Mouse (Mus musculus) embryonic facial prominence, embryonic 12.5 days (tissue): ENCODE measurements around the gene Dock2. TPM values are rescaled to one million over a fixed set of nuclear protein-coding genes. Genes with fewer than 3 reads are reported as not detected.

Source experiments
- ATAC-seq: fragments of 200-750 bp; cut with Nextera tagmentation; 2 replicates; pipeline ENCODE4 v1.8.0; 2017; ENCODE audit not compliant: insufficient number of reproducible peaks, insufficient read depth, low FRiP score, low TSS enrichment
- H3K27ac ChIP-seq: fragments of 300-500 bp; sonication (generic); 2 replicates; pipeline ENCODE4 v1.5.1; 2016; ENCODE audit warnings: mild to moderate bottlenecking
- H3K27me3 ChIP-seq: fragments of 300-500 bp; sonication (generic); 2 replicates; pipeline ENCODE4 v1.6.1; 2016; ENCODE audit warnings: mild to moderate bottlenecking, moderate library complexity
- H3K36me3 ChIP-seq: fragments of 300-500 bp; sonication (generic); 2 replicates; pipeline ENCODE4 v1.6.1; 2016; ENCODE audit warnings: mild to moderate bottlenecking
- H3K4me1 ChIP-seq: fragments of 300-500 bp; sonication (generic); 2 replicates; pipeline ENCODE4 v1.6.1; 2016
- H3K4me2 ChIP-seq: fragments of 300-500 bp; sonication (generic); replicated peaks from 2 replicates; pipeline ENCODE4 v1.6.1; 2016; ENCODE audit warnings: mild to moderate bottlenecking, moderate library complexity
- H3K4me3 ChIP-seq: fragments of 300-500 bp; sonication (generic); 2 replicates; pipeline ENCODE4 v1.5.1; 2016; ENCODE audit warnings: mild to moderate bottlenecking
- H3K9ac ChIP-seq: fragments of 300-500 bp; sonication (generic); 2 replicates; pipeline ENCODE4 v1.6.1; 2016; ENCODE audit warnings: mild to moderate bottlenecking, moderate library complexity
- H3K9me3 ChIP-seq: fragments of 300-500 bp; sonication (generic); 2 replicates; pipeline ENCODE4 v1.6.1; 2016; ENCODE audit warnings: mild to moderate bottlenecking, moderate library complexity
- WGBS: fragments of 180-500 bp; shearing (Covaris S2); methylation state at CpG from one replicate; pipeline ENCODE4 v1.1.7; 2016; 5-methylcytosine and 5-hydroxymethylcytosine counted together
- polyA plus RNA-seq: library from polyadenylated mRNA; unstranded; fragments of >200 nt; fragmentation: Nextera tagmentation; extraction: Ambion mirVana; gene quantifications from 2 replicates; pipeline ENCODE4 v1.2.1, GENCODE M21; 2016

The Dock2 gene
- polyA plus RNA-seq, 1 experiment from 2014 or later = 0.91 TPM

DNA sequence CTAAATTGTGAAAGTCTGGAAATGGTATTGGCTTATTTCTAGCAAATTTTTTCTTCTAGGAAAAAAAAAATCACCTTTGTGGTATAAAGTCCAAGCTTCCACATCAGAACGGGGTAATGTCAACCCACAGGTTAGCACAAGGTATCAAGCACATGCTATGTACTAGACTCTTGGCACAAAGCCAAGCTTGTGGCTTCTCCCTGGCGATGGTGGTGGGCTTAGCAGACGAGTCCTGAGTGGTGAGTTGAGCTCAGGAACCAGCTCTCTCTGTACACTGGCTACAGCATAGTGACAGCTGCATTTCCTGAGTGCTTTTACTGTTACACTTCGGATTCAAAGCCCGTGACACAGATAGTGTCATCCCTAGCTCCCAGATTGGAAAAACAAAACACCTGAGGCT, 472.0 kb downstream of the Dock2 start:
- H3K9ac ChIP-seq = no peak overlapping the region
- H3K4me2 ChIP-seq = no peak overlapping the region
- H3K27me3 ChIP-seq = no peaks in the 10 kb centered on the region
- no peaks in the 10 kb centered on the region for H3K9me3 ChIP-seq
- whole genome bisulfite sequencing = 67% methylated on average over 5 of the region's 5 CpGs
- no peaks in the 10 kb centered on the region for H3K36me3 ChIP-seq
- H3K4me1 ChIP-seq = no peaks in the 10 kb centered on the region
- no peak overlapping the region for H3K4me3 ChIP-seq
- ATAC-seq = no peak
- H3K27ac ChIP-seq = no peak overlapping the region

GRCm38 (mm10) chr11:34309360-34309759, 474.3 kb downstream of the Dock2 start:
- H3K4me3 ChIP-seq = no peak overlapping the region
- no peak overlapping the region for H3K27ac ChIP-seq
- no peaks in the 10 kb centered on the region for H3K4me1 ChIP-seq
- H3K36me3 ChIP-seq = no peaks in the 10 kb centered on the region
- H3K9ac ChIP-seq = no peak overlapping the region
- no peak for ATAC-seq
- WGBS = 61% methylated on average over 2 of the region's 2 CpGs
- no peaks in the 10 kb centered on the region for H3K9me3 ChIP-seq
- no peaks in the 10 kb centered on the region for H3K27me3 ChIP-seq
- H3K4me2 ChIP-seq = no peak overlapping the region

GRCm38 (mm10) chr11:34308731-34309130, 475.0 kb downstream of the Dock2 start:
- no peak for ATAC-seq
- H3K9me3 ChIP-seq = no peaks in the 10 kb centered on the region
- H3K9ac ChIP-seq = no peak overlapping the region
- no peak overlapping the region for H3K4me3 ChIP-seq
- H3K27ac ChIP-seq = no peak overlapping the region
- no peaks in the 10 kb centered on the region for H3K4me1 ChIP-seq
- no peaks in the 10 kb centered on the region for H3K36me3 ChIP-seq
- no peak overlapping the region for H3K4me2 ChIP-seq
- 91% methylated on average over 3 of the region's 3 CpGs for WGBS
- no peaks in the 10 kb centered on the region for H3K27me3 ChIP-seq

GRCm38 (mm10) chr11:34306231-34306630, 477.5 kb downstream of the Dock2 start:
- no peak for ATAC-seq
- WGBS = 84% methylated on average over 3 of the region's 3 CpGs

DNA sequence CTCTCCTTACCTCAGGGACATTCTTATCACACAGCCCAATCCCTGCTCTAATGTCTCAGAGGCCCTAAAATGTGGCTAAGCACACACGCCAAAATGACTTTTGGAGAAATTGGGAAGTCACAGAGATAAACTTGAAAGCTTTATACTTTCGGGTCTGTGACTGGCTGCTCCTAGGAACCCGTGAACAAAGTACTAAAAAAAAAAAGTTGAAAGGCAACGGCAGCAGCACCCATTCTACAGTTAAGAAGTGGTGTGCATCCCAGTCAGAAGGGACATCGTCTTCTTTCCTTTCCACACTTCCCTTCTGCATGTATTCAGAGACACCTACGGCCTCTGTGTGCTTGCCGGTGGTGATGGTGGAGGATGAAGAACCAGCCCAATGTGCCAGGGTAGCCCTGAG, 483.6 kb downstream of the Dock2 start:
- Histone ChIP-seq H3K4me2 (no peak overlapping the region), H3K4me3 (no peak overlapping the region), H3K4me1 (no peaks in the 10 kb centered on the region), H3K36me3 (no peaks in the 10 kb centered on the region), H3K27me3 (no peaks in the 10 kb centered on the region), H3K9me3 (no peaks in the 10 kb centered on the region), H3K9ac (no peak overlapping the region), H3K27ac (no peak overlapping the region)
- ATAC-seq = no peak
- WGBS = 93% methylated on average over 7 of the region's 7 CpGs

More at GRCm38 (mm10) chr11:34306231-34306630, 477.5 kb downstream of the Dock2 start:
- no peak overlapping the region for H3K27ac ChIP-seq
- no peak overlapping the region for H3K4me3 ChIP-seq
- no peaks in the 10 kb centered on the region for H3K27me3 ChIP-seq
- no peak overlapping the region for H3K9ac ChIP-seq
- no peaks in the 10 kb centered on the region for H3K4me1 ChIP-seq
- no peak overlapping the region for H3K4me2 ChIP-seq
- no peaks in the 10 kb centered on the region for H3K9me3 ChIP-seq
- no peaks in the 10 kb centered on the region for H3K36me3 ChIP-seq

DNA sequence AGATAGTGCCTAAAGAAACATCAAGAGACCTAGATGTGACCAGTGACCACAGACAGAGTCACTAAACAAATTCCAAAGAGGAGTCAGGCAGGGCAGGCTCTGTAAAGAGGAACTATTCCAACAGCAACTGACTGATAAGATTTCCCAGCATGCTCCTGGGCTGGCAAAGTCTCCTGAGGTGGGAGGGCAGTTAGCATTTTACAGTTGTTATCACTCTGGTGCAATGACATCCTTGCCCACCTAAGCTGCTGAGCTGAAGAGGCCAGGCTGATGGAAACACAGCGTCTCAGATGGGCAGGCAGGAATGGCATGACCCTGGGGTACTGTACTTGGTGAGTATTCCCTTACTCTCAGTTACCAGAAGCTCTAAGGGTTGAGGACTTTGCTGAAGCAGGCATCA, 484.1 kb downstream of the Dock2 start:
- Histone ChIP-seq H3K27me3 (no peaks in the 10 kb centered on the region), H3K27ac (no peak overlapping the region), H3K9me3 (no peaks in the 10 kb centered on the region), H3K9ac (no peak overlapping the region), H3K4me3 (no peak overlapping the region), H3K4me1 (no peaks in the 10 kb centered on the region), H3K36me3 (no peaks in the 10 kb centered on the region), H3K4me2 (no peak overlapping the region)
- 84% methylated on average over 1 of the region's 1 CpGs for WGBS
- ATAC-seq = no peak

DNA sequence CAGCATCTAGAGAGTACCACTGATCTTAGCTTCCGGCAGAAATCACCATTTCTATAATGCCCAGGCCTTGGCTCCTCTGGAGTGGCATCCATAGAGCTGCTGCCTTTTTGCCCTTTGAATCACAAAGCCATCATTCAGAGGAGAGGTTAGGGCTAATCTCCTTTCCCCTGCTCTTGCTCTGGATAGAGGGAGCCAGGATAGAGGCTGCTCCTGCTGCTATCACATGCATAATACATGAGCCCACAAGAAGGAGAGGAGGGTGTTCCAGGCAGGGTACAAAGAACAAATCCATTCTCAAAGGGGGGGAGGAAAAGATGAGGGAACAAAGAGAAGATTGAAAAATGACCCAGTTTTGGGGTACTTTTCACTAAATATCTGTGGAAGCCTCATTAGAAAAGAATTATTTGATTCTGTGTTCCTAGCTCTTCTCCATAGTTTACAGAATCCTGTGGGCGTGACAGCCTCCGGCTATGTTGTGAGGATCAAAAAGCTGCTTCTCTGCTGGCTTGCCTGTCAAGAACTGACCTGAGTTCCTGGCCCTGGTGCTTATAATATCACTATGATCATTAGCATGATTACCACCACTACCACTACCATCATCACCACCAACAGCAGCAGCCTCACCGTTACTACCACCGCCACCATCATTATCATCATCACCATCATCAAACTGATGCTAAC, 485.9 kb downstream of the Dock2 start:
- no peaks in the 10 kb centered on the region for H3K4me1 ChIP-seq
- no peaks in the 10 kb centered on the region for H3K27me3 ChIP-seq
- H3K27ac ChIP-seq = no peak overlapping the region
- H3K4me2 ChIP-seq = no peak overlapping the region
- H3K9me3 ChIP-seq = no peaks in the 10 kb centered on the region
- H3K4me3 ChIP-seq = no peak overlapping the region
- no peaks in the 10 kb centered on the region for H3K36me3 ChIP-seq
- WGBS = 74% methylated on average over 5 of the region's 5 CpGs
- no peak for ATAC-seq
- H3K9ac ChIP-seq = no peak overlapping the region

DNA sequence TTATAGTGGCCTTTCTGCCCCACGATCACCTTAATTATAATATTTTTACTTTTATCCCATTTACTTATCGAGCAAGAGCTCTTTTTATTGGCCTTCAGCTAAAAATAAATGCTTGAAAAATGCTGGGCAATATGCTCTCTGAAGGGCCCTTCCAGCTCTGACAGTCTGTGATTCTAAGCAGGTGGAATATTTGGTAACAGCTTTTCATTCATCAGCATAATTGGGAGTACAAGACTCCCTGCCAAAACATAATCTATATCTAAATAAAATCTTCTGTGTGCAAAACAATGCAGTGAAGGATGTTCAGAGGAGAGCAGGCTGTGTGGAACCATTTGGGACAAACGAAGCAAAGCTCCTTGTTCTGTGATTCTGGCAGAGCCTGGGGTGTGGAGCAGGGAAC, 492.4 kb downstream of the Dock2 start:
- Histone ChIP-seq H3K9me3 (no peaks in the 10 kb centered on the region), H3K27me3 (no peaks in the 10 kb centered on the region), H3K4me3 (no peak overlapping the region), H3K4me2 (no peak overlapping the region), H3K36me3 (no peaks in the 10 kb centered on the region), H3K27ac (no peak overlapping the region), H3K4me1 (no peaks in the 10 kb centered on the region), H3K9ac (no peak overlapping the region)
- ATAC-seq = no peak
- WGBS = 70% methylated on average over 3 of the region's 3 CpGs

DNA sequence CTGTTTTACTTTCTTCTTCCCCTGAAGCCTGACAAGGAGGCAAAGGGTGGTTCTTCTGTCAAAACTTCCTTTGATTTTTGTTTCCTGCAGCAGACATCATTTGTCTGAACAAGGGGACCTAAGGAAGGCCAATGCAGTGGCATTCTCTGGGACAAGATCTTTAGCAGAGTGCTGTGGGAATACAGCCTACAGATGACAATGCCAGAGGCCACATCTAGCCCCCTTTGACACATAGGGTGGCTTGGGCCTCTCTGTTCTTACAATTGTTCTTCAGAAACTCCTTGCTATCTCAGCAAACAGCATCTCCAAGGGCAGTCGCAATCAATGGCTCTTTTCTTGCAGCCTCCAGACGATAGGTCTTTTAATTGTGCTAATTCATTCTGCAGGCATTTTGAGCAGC, 493.0 kb downstream of the Dock2 start:
- ATAC-seq = no peak
- H3K36me3 ChIP-seq = no peaks in the 10 kb centered on the region
- H3K4me2 ChIP-seq = no peak overlapping the region
- H3K9me3 ChIP-seq = no peaks in the 10 kb centered on the region
- H3K4me1 ChIP-seq = no peaks in the 10 kb centered on the region
- H3K4me3 ChIP-seq = no peak overlapping the region
- no peak overlapping the region for H3K9ac ChIP-seq
- H3K27me3 ChIP-seq = no peaks in the 10 kb centered on the region
- H3K27ac ChIP-seq = no peak overlapping the region
- WGBS = 19% methylated on average over 2 of the region's 2 CpGs

GRCm38 (mm10) chr11:34290265-34290664, 493.4 kb downstream of the Dock2 start:
- no peaks in the 10 kb centered on the region for H3K4me1 ChIP-seq
- H3K4me3 ChIP-seq = no peak overlapping the region
- H3K36me3 ChIP-seq = no peaks in the 10 kb centered on the region
- no peak overlapping the region for H3K9ac ChIP-seq
- H3K9me3 ChIP-seq = no peaks in the 10 kb centered on the region
- ATAC-seq = no peak
- no peak overlapping the region for H3K27ac ChIP-seq
- H3K27me3 ChIP-seq = no peaks in the 10 kb centered on the region
- H3K4me2 ChIP-seq = no peak overlapping the region
- 29% methylated on average over 4 of the region's 4 CpGs for WGBS

GRCm38 (mm10) chr11:34284124-34284808, 499.4 kb downstream of the Dock2 start:
- H3K27me3 ChIP-seq = no peaks in the 10 kb centered on the region
- peak; percentile 28; the same call in 1 of the 2 replicates for ATAC-seq
- H3K9me3 ChIP-seq = no peaks in the 10 kb centered on the region
- 26% methylated on average over 13 of the region's 13 CpGs for WGBS
- H3K27ac ChIP-seq = no peak overlapping the region
- H3K9ac ChIP-seq = no peak overlapping the region
- no peak overlapping the region for H3K4me3 ChIP-seq
- H3K36me3 ChIP-seq = no peaks in the 10 kb centered on the region
- no peak overlapping the region for H3K4me2 ChIP-seq
- H3K4me1 ChIP-seq = no peaks in the 10 kb centered on the region

GRCm38 (mm10) chr11:34277047-34277445, 506.6 kb downstream of the Dock2 start:
- Histone ChIP-seq H3K27me3 (no peaks in the 10 kb centered on the region), H3K4me2 (no peak overlapping the region), H3K9me3 (no peaks in the 10 kb centered on the region), H3K4me1 (no peaks in the 10 kb centered on the region), H3K27ac (no peak overlapping the region), H3K9ac (no peak overlapping the region), H3K4me3 (no peak overlapping the region), H3K36me3 (no peaks in the 10 kb centered on the region)
- ATAC-seq = no peak
- WGBS = 56% methylated on average over 3 of the region's 3 CpGs
